Mouse (Mus musculus) brain, adult 2 months (tissue): Measurements from ENCODE around the gene St6galnac5.

Source experiments
- DNase-seq: peaks from one replicate; pipeline ENCODE4 v3.0.0; 2011; ENCODE audit warnings: low read depth, low spot score

Gene St6galnac5

GRCm38 (mm10) chr3:152867654-152868525, 114.2 kb downstream of the St6galnac5 start:
- peak; percentile 83 for DNase-seq

- DNase-seq = peak; percentile 75
Measured at GRCm38 (mm10) chr3:152866035-152866965, 115.7 kb downstream of the St6galnac5 start.

- DNase-seq = no peak
Measured at GRCm38 (mm10) chr3:152861978-152862377, 120.1 kb downstream of the St6galnac5 start.

- DNase-seq = no peak
Measured at GRCm38 (mm10) chr3:152861450-152861849, 120.6 kb downstream of the St6galnac5 start.

GRCm38 (mm10) chr3:152856095-152856494, 126.0 kb downstream of the St6galnac5 start:
- DNase-seq = no peak

GRCm38 (mm10) chr3:152855006-152855614, 126.9 kb downstream of the St6galnac5 start:
- DNase-seq = no peak

- no peak for DNase-seq
Measured at GRCm38 (mm10) chr3:152843925-152844324, 138.1 kb downstream of the St6galnac5 start.

- DNase-seq = no peak
Measured at GRCm38 (mm10) chr3:152842648-152843047, 139.4 kb downstream of the St6galnac5 start.

GRCm38 (mm10) chr3:152841264-152841663, 140.8 kb downstream of the St6galnac5 start:
- peak; percentile 76 for DNase-seq

GRCm38 (mm10) chr3:152837938-152838337, 144.1 kb downstream of the St6galnac5 start:
- DNase-seq = peak; percentile 76

GRCm38 (mm10) chr3:152837407-152837806, 144.6 kb downstream of the St6galnac5 start:
- peak; percentile 60 for DNase-seq

- no peak for DNase-seq
Measured at GRCm38 (mm10) chr3:152832436-152832835, 149.6 kb downstream of the St6galnac5 start.

GRCm38 (mm10) chr3:152831974-152832373, 150.1 kb downstream of the St6galnac5 start:
- no peak for DNase-seq

GRCm38 (mm10) chr3:152831377-152831776, 150.7 kb downstream of the St6galnac5 start:
- no peak for DNase-seq

GRCm38 (mm10) chr3:152821202-152821601, 160.8 kb downstream of the St6galnac5 start:
- DNase-seq = no peak

- DNase-seq = no peak
Measured at GRCm38 (mm10) chr3:152820406-152820805, 161.6 kb downstream of the St6galnac5 start.

GRCm38 (mm10) chr3:152815110-152815509, 166.9 kb downstream of the St6galnac5 start:
- no peak for DNase-seq

GRCm38 (mm10) chr3:152813905-152814304, 168.1 kb downstream of the St6galnac5 start:
- peak; percentile 78 for DNase-seq

GRCm38 (mm10) chr3:152799738-152800431, 182.2 kb downstream of the St6galnac5 start:
- peak; percentile 79 for DNase-seq

GRCm38 (mm10) chr3:152797354-152797753, 184.7 kb downstream of the St6galnac5 start:
- no peak for DNase-seq

GRCm38 (mm10) chr3:152796216-152796615, 185.8 kb downstream of the St6galnac5 start:
- DNase-seq = no peak
